Mouse (Mus musculus) adrenal gland (tissue): ENCODE measurements around the gene Vmn1r191.
"Not testable (repeated sequence)": the region's sequence is repeated elsewhere in the genome, so short reads cannot be mapped to it uniquely, and the experiment has no call there.

Experiments used
- intact Hi-C: fragments of 180-260 bp; cut with DNase I; formaldehyde crosslinking; loops from one replicate; pipeline ENCODE4 v1.15.1; 2025
- long read RNA-seq, 2 experiments: library from polyadenylated mRNA; unstranded; transcript quantifications; one replicate each; pipeline ENCODE4 v2.0.0; 2020; ENCODE audit warnings: borderline replicate concordance in 1 of 2; ENCODE audit not compliant: insufficient replicate concordance in 1 of 2
- microRNA-seq, 2 experiments: library from miRNA; unstranded; fragments of <30 nt; microRNA quantifications; one replicate each; pipeline ENCODE4; 2019

Gene Vmn1r191
- long read RNA-seq, experiment 1 = 0 reads
- long read RNA-seq, experiment 2 = 0 reads

DNA sequence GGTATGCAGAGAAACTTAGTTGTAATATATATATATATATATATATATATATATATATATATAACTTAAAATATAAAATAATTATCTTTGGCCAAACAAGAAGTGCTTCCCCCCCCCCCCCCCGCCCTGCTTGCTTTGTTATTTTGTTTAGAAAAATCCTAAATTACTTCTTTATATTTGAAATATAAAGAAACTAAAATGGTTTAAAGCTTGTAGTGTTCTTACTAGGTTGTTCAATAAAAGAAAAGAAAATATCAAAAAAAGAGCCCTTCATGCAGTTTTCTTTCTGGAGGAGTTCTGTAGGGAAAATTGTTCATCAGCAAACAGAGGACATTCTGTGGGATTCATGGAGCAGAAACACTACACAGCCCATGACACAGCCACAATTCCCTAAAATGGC, at the start of gene Vmn1r191:
TSS of gene Vmn1r191 (minus strand) at position 101 of the 400 bp plus-strand sequence.
- intact Hi-C loops = no loop called here

DNA sequence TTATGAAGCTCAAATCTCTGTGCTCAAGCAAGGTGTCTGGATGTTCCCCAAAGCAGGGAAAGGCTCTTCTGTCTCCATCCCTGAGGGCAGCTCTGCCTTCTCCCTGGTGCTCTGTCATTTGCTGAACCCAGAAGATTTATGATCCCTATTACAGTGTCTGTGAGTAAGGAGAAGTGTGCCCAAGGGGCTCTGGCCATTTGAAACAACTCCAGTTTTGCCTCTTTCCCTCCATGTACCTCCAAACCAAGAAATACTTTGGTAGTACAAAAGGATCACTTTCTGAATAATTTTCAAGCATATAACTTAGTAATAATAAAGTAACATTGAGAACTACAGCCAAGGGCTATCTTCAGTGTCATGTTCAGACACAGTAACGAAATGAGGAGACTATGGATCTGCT, 39.3 kb upstream of the Vmn1r191 start, which contains the start of gene Vmn1r193:
TSS of gene Vmn1r193 (minus strand) at position 101 of the 400 bp plus-strand sequence.
- intact Hi-C loops = not testable (repeated sequence)

DNA sequence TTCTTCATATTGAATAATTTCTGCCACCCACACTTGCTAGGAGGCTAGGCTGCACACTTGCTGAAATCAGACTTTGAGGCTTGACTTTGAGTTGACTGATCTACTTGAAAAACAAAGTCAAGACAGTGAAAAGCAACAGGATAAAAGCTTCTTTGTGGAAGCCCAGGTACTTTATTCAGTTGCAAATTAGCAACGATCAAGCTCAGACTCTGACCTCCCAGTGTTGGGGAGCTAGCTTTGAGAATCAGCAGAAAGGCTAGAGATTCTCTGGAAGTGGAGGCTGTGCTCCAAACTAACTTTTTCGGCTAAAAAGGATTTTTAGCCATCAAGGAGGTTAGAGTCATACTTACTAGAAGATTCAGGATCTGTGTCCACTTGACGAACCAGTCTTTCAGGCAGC, 9.0 kb upstream of the Vmn1r191 start:
- intact Hi-C loops = not testable (repeated sequence)

GRCm38 (mm10) chr13:22191041-22191440, 7.3 kb upstream of the Vmn1r191 start, which contains the start of gene Vmn1r192:
Gene Vmn1r192 (minus strand): TSS chr13:22191141.
- intact Hi-C loops = no loop called here

DNA sequence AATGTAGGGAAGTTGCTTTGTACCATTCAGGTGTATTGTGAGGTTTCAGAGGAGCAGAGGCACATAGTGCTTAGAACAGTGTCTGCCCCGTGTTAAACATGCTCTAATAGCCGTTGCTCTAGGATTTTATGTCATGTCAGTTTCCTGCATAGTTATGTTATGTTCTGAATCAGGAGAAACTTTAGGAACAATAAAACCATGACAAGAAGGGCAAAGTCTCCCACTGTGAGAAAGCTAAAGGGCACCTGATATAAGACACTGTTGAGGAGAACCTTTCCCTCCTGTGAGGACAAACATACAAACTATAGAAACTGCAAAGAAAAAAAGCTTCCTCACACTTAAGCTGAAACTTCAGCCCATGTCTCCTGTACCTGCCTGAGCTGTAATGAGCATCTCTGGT, 6.6 kb upstream of the Vmn1r191 start:
- intact Hi-C loops = no loop called here

- intact Hi-C loops = no loop called here
Measured at GRCm38 (mm10) chr13:22189313-22189712, 5.5 kb upstream of the Vmn1r191 start.

- intact Hi-C loops = no loop called here
Measured at GRCm38 (mm10) chr13:22168416-22168815, 15.4 kb downstream of the Vmn1r191 start.

DNA sequence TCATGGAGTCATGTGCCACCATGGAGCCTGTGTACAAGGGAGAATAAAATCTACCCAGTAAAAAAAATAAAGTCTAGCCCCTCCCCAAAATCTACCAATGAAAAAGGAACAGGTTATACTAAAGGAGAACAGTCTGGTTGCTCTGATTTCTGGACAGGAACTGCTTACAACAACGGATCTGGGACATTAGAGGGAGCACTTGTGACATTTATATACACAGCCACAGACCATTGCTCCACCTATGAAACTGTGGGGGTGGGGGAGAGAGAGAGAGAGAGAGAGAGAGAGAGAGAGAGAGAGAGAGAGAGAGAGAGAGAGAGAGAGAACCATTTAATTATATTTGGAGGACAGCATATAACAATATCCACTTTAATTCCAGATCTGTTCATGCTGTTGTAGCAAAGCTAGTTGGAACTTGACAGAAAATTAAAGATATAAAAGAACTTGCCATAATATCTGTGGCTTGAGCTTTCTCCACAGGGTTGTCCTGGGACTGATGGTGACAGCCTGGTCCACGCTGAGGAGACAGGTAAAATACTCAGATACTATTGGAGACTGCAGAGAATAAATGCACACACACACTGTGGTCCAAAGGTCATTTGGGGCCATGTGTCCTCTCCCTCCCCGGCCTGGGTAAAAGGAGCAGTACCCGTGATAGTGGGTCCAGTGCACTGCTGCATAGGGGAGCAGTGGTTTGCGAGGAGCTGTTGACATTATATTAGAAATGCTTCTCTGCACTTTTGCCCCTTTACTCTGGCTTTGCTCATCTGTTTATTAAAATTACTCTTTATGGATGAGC, 47.1 kb downstream of the Vmn1r191 start:
- intact Hi-C loops = not testable (repeated sequence)

Small RNA genes within 50 kb of the gene (microRNA-seq; reads per million reads assigned to microRNA genes)
- 0 reads per million in 2 experiments for gene Gm23282
- gene Gm25084 = 0 reads per million in 2 experiments
